Mouse (Mus musculus): ENCODE data around the gene Ubtd1. TPM values are rescaled to one million over a fixed set of nuclear protein-coding genes. Genes with fewer than 3 reads are reported as not detected.
"Not testable (repeated sequence)": the region's sequence is repeated elsewhere in the genome, so short reads cannot be mapped to it uniquely, and the experiment has no call there.

The Ubtd1 gene
- total RNA-seq, 2 experiments from 2014 or later: 13.4 to 14.5 TPM

DNA sequence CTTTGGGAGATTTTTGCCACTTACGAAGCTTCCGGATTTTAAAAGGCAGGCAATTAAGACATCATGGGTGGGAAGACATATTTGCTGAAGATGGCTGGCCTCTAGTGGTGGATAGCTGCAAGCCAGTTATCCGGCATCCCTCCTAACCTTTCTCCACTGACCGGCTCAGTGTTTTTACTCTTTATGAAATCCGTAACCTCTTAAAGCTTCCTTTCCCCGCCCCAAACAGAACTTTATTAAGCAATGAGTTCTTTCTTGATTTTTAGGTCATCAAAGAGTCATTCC is 87.6 kb downstream of the Ubtd1 start:
- no peak for DNase-seq

DNA sequence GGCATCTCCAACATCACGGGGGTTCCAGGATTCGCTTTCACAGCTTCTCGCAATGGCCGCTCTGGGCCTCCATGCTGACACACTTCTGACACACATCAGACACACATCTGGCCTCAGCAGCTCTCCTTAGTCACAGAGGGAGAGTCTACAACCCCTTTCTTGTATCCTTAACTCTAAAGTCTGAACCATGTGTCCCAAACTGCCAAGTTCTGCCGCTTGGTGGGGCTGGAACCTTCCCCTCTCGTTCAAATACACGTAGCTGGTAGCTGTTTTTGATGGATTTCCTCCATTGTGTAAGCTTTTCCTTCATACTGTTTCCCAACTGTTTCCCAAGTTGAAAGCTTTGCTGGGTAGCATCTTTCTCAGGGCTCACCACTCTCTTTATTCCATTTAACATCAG is 89.7 kb downstream of the Ubtd1 start:
- DNase-seq: no peak

DNA sequence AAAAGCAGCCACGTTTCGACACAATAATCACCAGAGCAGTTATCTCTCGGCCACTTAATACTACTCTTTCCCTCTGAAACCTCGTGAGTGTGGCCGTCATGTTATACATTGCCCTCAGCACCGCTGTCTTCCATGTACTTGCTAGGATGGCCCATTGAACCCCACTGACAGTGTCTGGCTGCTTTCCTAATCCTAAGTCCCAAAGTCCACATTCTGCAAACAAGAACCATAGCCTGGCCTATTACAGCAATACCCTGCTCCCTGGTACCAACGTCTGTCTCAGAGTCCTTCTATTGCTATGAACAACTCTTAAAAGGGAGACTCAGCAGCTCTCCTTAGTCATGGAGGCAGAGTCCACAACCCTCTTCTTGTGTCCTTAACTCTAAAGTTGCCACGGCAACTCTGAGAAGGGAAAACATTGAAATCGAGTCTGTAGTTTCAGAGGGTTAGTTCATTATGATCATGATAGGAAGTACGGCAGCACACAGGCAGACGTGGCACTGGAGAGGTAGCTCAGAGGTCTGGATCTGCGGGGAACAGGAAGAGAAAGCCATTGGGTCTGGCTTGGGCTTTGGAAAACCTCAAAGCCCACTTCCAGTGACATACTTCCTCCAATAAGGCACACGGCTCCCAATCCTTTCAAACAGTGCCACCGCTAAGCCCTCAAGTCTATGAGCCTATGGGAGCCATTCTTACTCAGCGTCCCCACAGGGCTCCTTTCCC is 90.5 kb downstream of the Ubtd1 start:
- DNase-seq: no peak

DNA sequence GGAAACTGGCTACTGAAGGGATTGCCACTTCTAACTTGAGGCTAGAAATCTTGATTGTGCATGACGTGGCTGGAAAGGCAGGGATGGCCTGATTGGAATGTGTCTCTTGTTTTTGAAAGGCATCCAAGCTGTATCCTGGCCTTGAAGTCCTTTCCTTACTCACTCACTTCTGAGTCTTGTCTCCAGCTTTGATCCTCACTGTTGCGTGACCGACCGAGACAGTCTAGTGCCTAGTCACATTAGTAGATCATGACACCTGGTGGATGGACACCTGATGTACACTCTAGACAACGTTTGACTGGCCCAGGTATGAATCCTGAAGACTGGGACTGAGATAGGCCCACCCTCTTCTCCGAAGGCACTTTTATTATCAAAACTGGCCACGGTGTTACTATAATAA is 91.2 kb downstream of the Ubtd1 start:
- DNase-seq: no peak

DNA sequence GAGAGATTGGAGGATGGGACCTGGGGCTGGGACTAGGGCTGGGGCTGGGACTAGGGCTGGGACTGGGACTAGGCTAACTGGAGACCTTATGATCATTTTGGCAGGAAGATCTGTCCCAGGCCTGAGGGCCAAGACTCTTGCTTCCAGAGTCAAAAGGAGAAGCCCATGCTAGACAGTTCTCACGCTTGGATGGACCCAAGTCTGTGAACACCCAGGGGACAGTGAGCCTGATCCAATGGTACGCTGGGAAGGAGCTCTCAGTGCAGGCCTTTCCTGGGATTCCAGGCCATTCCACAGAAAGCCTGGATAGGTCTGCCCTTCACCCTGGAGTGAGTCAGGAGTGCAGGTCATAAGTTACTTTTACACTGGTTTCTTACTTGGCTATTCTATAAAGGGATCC is 93.5 kb downstream of the Ubtd1 start:
- no peak for DNase-seq

DNA sequence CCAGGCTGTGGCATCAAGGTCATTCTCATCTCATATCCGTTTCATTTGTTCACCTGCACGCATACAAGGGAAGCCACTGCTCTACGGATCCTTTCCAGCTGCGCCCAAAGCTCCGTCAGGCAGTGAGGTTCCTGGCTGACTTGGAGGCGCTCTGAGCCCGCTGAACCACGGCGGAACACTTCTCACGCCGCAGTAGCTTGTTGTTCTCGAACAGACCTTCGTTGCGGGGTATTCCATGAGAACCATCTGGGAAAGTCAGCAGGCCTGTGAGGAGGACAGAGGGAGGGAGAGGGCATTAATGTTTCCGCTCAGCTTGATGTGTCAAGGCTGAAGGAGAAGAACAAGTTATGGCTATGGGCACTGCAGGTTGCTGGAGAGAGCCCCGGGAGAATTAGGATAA is 94.4 kb downstream of the Ubtd1 start:
- DNase-seq: no peak

DNA sequence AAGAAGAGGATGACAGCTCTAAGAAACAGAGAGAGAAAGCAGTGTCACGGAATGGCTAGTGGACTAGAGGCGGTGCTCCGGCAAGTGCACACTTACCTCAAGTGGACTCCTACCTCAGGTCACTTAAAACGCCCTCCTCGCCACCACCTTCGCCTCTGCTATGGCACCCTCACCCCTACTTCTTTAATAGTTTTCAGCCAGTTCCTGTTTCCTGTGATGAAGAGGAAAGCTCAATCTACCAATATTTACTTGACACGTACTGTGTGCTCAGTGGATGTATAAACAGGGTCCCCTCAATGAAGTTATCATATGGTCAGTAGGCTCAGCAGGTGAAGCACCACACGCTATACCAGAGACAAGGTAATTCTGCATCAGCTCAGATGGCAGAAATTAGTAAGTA is 97.0 kb downstream of the Ubtd1 start:
- DNase-seq: no peak

DNA sequence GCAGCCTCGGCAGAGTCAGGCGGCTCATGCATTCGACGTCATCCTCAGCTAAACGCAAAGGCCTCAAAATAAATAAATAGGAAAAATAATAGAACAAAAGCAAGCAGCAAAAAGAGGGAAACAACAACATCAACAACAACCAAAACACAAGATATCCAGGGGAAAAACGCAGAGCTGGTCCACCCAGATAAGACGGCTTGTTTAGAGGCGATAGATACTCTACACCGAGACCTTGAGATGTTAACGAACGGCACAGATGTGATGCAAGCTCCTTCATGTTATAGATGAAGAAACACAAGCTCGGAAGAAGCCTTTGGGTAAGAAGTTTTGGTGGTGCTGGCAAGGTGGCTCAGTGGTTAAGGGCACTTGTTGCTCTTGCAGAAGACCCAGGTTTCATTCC is 97.4 kb downstream of the Ubtd1 start:
- no peak for DNase-seq

DNA sequence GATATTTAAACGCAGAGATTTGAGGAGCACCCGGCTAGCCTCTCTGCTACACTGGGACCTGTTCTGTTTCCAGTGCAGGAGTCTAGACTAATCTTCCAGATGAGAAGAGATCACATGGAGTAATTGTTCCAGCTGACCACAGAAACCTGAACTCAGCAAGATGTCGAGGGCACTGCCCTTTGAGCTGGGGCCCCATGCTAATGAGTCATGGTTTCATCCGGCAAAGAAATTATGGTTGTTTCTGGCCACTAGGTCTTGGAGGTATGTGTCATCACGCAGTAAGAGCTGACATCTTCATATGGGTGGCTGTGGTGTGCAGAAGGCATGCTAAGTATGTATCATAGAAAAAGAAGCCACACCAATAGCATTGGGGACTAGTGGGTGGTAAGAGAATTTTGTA is 98.4 kb downstream of the Ubtd1 start:
- no peak for DNase-seq

DNA sequence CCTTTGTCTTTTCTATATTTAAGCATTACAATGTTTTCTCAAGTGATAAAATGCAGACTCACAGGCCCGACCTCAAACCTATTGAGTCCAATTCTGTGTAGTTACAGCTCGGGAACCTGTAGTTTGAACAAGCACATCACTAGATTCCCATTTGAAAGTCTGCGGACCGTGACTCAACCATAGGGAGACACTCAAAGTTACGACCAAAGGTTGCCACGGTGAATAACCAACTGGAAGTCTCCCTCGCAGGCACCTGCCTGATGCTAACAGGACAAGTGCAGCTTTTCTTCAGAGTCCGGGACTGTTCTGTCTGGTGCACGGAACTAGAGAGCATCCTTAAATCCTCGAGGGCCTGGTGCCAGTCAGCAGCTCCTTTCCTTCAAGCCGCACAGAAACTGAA is 98.9 kb downstream of the Ubtd1 start:
- DNase-seq: no peak

DNA sequence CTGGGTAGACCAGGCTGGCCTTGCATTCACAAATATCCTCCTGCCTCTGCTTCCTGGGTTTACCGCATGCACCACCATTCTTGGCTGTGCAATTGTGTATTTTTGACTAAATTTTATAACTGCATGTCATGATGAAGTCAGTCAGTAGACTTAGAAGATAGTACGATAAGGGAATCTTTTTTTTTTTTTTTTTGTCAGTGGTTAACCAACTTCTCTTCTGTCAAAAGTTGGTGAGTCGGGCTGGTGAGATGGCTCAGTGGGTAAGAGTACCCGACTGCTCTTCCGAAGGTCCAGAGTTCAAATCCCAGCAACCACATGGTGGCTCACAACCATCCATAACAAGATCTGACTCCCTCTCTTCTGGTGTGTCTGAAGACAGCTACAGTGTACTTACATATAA is 100.0 kb downstream of the Ubtd1 start:
- DNase-seq: not testable (repeated sequence)

Other genes starting within 250 kb of the Ubtd1 start
- gene Slit1, start 238.1 kb upstream of the Ubtd1 start, total RNA-seq (2021): 100 to 1,000 TPM; 212 to 242 TPM
- gene Arhgap19, start 179.7 kb upstream of the Ubtd1 start, total RNA-seq (2021): 1 to 10 TPM; 2.9 to 3.0 TPM
- 10 to 100 TPM; 17.5 to 20.5 TPM for gene Frat1, start 151.8 kb upstream of the Ubtd1 start, total RNA-seq (2021)
- 10 to 100 TPM; 14.0 to 16.4 TPM for gene Frat2, start 133.6 kb upstream of the Ubtd1 start, total RNA-seq (2021)
- 10 to 100 TPM; 34.7 to 35.5 TPM for gene Rrp12, start 85.6 kb upstream of the Ubtd1 start, total RNA-seq (2021)
- 100 to 1,000 TPM; 507 to 547 TPM for gene Pgam1, start 69.8 kb upstream of the Ubtd1 start, total RNA-seq (2021)
- 10 to 100 TPM; 27.0 to 29.5 TPM for gene Exosc1, start 48.3 kb upstream of the Ubtd1 start, total RNA-seq (2021)
- 10 to 100 TPM; 41.9 to 45.0 TPM for gene Zdhhc16, start 48.3 kb upstream of the Ubtd1 start, total RNA-seq (2021)
- gene Mms19, start 606 bp upstream of the Ubtd1 start, total RNA-seq (2021): 10 to 100 TPM; 31.8 to 37.0 TPM
- gene Ankrd2, start 54.2 kb downstream of the Ubtd1 start, total RNA-seq (2021): not detected
- gene Hoga1, start 63.8 kb downstream of the Ubtd1 start, total RNA-seq (2021): 1 to 10 TPM; 5.8 to 8.7 TPM
- gene 4933411K16Rik, start 70.5 kb downstream of the Ubtd1 start, total RNA-seq (2021): 1 to 10 TPM; 2.0 to 2.8 TPM
- 10 to 100 TPM; 63.5 to 69.2 TPM for gene Morn4, start 104.6 kb downstream of the Ubtd1 start, total RNA-seq (2021)
- 10 to 100 TPM; 60.3 to 69.8 TPM for gene Pi4k2a, start 108.7 kb downstream of the Ubtd1 start, total RNA-seq (2021)
- gene Avpi1, start 147.3 kb downstream of the Ubtd1 start, total RNA-seq (2021): 10 to 100 TPM; 16.0 to 18.4 TPM
- 1 to 10 TPM; 5.5 to 7.1 TPM for gene Marveld1, start 165.6 kb downstream of the Ubtd1 start, total RNA-seq (2021)
- gene Zfyve27, start 182.2 kb downstream of the Ubtd1 start, total RNA-seq (2021): 100 to 1,000 TPM in 1 of 2 experiments, 10 to 100 TPM in 1; 88.2 to 105 TPM
- gene Sfrp5, start 220.5 kb downstream of the Ubtd1 start, total RNA-seq (2021): under 1 TPM; 0.17 to 0.20 TPM